Mouse (Mus musculus): ENCODE measurements around the gene Dlgap1.
"Not testable (repeated sequence)": the region's sequence is repeated elsewhere in the genome, so short reads cannot be mapped to it uniquely, and the experiment has no call there.

The Dlgap1 gene

DNA sequence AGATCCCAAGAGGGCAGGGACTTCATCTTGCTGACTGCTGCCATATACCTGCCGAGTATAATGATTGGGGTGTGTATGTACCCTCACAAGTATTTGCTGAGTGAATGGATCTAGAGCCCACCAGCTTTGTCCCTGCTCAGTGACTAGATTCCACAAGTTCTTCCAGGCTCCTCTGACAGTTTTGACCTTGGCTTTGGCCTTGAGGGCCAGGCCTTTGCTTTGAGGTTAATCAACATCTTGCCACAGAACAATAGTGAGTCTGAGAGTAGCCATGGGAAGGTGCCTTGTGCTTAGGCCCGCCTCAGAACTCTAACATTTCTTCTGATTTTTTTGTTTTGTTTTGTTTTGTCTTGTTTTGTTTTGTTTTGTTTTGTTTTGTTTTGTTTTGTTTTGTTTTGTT is 837.7 kb downstream of the Dlgap1 start:
- no peak for DNase-seq (ENCODE audit: low spot score in 2 of 2)

DNA sequence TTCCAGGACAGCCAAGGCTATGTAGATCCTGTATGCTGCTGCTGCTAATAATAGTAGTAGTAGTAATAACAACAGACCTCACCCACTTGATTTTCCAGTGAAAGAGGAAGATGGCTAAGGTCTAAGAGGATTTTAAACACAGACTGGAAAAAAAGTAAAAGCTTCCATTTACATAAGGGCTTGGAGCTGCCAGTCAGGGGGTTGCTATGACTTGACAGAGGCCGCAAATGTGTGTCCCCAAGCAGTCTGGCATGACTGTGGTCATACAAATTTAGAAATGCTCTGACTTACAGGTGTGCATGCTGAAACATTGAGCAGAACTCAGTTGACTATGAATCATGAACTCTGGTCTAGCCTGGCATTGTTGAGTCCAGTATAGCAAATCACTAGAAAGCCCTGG is 839.0 kb downstream of the Dlgap1 start:
- no peak for DNase-seq (ENCODE audit: low spot score in 2 of 2)

DNA sequence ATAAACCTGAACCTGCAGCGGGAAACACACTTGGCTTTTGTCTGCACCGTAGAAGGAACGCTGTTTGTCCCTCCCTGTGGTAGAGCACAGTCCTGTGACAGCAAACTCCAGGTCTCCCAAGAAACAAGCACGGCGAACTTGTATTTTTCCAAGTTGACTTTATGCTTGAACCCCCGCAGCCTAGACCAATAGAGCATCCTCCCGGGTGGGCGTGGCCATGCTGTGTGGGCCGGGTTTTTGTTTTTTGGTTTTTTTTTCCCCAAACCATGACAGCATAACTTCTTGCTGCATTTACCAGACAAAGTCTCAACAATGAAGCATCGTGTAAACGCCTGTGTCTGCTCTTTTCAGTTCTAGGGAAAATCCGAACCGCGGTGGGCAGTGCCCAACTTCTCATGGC is 840.0 kb downstream of the Dlgap1 start:
- no peak for DNase-seq (ENCODE audit: low spot score in 2 of 2)

DNA sequence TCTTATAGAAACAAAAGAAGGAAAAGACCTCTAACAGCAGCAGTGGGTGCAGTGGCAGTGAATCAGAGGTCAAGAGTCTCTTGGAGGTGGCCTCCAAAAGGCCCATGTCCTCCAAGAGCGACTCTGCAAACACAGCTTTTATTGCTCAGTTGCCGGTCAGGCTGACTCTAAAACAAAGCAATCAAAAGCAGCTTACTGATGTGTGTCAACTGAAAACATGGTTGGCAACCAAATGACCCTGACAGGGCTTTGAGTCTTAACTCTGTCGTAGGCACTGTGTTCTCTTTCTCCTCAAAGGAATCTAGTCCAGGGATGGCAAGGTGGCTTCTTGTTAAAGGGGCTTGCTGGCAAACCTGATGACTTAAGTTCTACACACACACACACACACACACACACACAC is 840.9 kb downstream of the Dlgap1 start:
- DNase-seq (ENCODE audit: low spot score in 2 of 2) = no peak

DNA sequence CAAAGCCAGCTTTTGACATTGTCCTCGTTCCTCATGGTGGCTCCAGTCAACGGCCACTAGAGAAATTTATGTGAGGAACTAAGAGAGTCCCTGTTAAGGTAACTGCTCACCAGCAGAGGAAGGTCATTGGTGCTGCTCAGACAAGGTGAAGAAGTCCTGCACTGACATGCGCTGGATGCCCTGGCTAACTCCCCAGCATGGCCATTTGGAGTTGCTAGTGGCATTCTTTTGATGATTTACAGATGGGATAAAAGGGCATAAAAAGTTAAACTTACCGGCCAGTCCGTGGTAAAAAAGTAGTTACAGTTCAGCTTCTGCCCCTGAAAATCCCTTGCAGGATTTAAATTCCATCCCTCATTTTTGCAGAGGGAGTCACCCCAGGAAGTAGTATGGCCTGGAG is 841.9 kb downstream of the Dlgap1 start:
- DNase-seq (ENCODE audit: low spot score in 2 of 2) = no peak

DNA sequence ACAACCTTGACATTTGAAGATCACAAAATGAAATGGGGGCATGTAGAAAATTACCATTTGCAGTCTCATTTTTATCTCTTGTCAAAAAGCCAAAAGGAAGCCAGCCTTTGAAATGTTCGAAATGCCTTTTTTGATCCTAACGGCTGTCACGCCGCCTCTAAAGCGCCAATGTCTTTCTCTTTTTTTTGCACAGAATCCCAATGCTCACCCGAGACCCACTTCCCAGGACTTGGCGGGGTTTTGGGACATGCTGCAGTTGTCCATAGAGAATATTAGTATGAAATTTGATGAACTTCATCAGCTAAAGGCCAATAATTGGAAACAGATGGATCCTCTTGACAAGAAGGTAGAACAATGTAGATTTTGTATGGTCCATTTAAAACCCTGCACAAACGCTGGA is 846.1 kb downstream of the Dlgap1 start:
- no peak for DNase-seq (ENCODE audit: low spot score in 2 of 2)

DNA sequence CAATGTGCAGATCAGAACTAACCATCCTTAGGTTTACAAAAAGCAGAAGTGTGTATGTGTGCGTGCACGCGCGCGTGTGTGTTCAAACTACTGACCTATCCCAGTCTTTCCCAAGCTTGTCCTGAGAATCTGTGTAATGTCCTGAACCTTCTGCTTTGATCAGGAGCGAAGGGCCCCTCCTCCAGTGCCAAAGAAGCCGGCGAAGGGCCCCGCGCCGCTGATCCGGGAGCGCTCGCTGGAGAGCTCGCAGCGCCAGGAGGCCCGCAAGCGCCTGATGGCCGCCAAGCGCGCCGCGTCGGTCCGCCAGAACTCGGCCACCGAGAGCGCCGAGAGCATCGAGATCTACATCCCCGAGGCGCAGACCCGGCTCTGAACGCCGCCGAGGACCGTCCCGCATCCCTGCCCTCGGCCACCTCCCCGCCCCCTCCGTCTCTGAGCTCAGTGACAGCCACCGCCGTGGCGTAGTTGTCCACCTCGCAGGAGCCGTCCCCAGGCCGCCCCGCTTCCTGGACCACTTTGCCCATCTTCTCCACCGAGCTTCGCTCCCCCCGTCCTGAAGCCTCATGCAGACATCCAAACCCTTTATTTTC is 849.1 kb downstream of the Dlgap1 start:
- no peak for DNase-seq (ENCODE audit: low spot score in 2 of 2)

DNA sequence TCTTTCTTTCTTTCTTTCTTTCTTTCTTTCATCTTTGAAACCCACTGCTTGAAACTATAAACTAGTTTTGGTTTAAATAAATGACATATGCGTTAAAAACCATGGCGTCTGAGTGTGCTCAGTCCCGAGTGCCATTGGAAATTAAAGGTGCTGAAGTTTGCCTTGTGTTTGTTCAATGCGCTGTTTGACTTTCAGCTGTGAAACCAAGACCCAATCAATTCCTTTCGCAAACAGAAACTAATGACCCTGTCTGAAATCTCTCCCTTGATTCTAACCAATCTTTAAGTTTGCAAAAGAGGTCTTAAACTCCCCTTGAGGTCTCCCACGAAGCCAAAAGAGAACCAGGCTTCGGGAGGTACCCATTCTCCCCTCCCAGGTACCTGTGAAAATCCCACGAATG is 854.2 kb downstream of the Dlgap1 start:
- DNase-seq (ENCODE audit: low spot score in 2 of 2) = no peak

DNA sequence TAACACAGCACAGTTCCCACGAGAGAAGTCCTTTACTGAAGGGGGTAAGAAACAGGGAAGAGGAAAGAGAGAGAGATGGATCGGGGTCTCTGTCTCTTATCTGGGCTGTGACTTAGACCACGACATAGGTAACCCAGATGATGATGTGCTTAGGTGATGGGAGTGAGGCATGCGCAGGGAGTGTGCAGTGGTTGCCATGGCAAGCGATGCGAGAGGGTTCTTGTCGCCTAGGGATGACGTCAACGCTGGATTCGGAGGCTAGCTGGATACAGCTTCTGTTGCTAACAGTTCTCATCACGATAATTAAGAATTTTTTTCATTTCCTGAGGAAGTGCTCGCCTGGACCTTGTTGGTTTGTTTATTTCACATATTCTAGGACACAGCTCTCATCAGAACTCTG is 857.4 kb downstream of the Dlgap1 start:
- no peak for DNase-seq (ENCODE audit: low spot score in 2 of 2)

DNA sequence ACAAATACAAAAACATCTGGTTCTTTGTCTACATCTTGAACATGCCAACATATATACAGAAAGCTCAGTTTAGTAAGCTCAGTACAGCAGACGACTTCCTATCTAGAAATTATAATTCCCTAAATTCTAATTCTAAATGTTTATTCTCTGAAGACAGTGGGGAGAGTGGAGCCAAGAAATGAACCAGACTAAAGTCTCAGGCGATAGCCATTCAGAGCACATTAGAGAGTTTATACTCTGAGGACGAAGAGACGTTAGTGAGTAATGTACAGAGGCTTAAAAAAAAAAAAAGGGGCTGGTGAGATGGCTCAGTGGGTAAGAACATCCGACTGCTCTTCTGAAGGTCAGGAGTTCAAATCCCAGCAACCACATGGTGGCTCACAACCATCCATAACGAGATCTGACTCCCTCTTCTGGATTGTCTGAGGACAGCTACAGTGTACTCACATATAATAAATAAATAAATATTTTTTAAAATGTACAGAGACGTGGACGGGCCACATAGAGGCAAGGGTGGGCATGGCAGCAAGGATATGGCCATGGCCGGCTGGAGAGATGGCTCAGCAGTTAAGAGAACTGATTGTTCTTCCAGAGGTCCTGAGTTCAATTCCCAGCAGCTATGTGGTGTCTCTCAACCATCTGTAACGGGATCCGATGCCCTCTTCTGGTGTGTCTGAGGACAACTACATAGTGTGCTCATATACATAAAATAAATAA is 858.7 kb downstream of the Dlgap1 start:
- not testable (repeated sequence) for DNase-seq (ENCODE audit: low spot score in 2 of 2)

DNA sequence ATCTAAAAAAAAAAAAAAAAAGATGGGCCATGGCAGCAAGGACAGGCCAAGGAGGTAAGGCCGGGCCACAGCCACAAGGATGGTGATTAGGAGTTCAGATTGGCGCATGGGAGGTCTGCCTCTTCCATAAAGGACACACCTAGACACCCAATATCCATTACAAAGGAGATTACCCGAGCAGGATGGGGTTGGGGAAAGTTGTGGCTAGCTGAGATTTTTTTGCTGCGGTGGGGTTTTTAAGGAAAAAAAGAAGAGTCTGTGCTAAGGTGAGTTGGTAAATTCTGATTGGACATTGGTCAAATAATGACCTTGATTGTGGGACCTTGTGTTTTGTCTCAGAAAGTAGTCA is 859.3 kb downstream of the Dlgap1 start:
- no peak for DNase-seq (ENCODE audit: low spot score in 2 of 2)

DNA sequence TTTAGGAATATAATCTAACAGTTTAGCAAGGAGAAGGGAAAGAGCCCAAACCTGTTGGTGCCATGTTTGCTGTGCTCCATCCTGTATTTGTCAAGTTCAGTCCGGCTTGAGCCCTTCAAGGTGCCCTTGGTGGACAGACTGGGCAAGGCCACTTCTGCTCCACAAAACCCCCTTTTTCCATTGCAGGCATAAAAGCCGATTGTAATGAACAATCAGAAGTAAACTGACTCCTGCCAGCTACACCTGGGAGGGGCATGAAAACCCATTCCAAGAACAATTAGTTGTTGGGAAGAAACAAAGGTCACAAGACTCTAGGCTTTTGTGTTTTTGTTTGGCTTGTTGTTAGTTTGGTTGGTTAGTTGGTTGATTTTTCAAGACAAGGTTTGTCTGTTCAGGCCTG is 859.7 kb downstream of the Dlgap1 start:
- no peak for DNase-seq (ENCODE audit: low spot score in 2 of 2)

DNA sequence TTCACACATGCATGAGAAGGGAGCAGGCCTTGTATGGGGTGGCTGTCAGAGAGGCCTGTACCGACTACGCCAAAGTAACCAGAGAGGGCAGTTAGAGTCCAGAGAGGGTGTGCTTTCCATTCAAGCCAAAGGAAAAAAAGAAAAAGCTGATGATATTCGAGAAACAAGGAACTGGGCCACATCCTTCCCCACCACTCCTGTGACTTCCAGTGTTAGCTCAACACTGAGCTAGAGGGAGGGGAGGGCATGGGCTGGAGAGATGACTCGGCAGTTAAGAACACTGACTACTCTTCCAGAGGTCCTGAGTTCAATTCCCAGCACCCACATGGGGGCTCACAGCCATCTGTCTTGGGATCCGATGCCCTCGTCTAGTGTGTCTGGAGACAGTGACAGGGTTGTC is 860.3 kb downstream of the Dlgap1 start:
- DNase-seq (ENCODE audit: low spot score in 2 of 2) = no peak

DNA sequence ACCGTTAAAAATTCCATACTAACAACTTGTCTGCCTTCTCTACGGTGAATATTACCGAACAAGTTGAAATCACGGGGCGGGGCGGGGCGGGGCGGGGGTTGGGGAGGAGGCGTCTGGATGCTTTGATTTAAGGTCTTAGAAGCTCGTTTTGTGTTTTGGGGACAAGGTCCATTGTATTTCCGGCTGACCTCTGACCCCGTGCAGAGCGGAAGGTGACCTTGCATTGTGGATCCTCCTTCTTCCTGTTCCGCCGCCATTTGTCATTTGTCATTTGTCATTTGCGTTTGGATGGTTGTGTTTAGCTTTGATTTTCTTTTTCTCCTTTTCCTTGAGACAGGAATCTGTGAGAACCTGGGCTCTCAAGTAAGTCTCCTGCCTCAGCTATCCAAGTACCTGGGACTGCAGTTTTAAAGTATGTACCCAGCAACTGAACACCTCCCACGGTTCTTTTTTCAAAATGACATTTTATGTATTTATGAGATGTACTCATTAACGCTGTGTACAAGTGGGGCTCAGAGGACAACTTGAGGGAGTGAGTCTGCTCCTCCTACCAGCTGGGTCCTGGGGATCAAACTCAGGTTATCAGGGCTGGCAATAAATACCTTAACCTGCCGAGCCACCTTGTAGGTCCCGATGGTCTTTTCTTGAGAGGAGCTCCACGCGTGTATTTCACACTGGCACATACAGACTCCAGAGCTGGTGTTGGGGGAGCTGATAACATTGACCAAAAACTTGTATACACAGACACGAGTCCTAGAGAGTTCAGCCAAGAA is 861.3 kb downstream of the Dlgap1 start:
- DNase-seq (ENCODE audit: low spot score in 2 of 2) = no peak

DNA sequence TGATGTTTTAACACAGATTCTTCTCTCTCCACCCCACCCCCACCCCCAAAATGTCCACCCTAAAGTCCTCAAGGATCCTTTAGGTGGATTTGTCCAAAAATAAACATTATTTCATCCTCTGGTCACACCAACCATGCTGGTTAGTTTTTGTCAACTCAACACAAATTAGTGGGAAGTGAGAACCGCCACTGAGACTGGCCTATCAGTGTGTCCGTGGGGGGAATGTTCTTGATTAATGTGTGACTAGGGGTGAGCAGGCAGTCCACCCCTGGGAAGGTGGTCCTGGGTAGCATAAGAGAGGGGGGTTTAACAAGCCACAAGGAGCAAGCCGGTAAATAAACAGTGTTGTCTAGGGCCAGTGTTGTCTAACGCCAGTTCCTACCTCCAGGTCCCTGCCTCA is 862.7 kb downstream of the Dlgap1 start:
- DNase-seq (ENCODE audit: low spot score in 2 of 2) = no peak

DNA sequence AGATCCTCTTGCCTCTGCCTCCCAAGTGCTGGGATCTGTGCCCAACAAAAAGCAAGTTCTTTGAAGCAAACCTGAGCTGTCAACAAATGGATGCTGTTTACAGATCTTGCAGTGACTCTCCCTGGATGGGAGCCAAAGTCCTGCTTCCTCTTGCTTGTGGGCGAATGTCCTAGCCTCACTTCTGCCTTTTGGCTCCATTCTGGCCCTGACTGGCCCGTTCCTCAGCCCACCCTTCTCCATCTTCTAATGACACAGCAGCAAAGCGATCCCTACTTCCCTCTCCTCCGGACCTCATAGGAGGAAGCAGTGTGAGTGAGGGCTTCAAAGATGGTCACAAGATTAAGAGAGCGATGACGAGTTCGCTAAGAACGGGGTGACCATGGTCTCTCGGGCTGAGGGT is 863.7 kb downstream of the Dlgap1 start:
- DNase-seq (ENCODE audit: low spot score in 2 of 2) = no peak

DNA sequence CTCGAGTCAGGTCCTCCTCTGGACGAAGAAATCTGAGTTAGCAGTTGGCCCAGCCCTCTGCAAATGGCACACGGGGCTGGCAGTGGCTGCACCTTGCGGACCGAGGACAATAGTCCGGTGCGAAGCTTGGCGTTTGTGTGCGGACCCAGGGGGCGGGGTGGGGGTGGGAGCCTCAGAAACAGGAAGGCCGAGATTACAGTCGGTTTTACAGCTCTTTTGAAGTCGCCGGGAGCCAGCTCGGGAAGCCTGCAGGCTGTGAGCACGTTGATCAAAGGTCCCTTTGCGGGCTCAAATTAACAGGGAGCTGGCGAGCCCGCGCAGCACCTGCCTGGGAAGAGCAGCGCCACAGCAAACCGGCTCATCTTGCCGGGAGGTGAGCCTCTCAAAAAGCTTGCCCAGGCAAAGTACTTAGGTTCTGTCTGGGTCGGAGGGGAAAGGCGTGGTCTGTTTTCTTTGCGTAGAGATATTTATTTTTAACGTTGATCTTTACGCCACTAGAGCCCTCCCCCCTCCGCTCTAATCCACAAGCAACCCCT is 865.6 kb downstream of the Dlgap1 start:
- no peak for DNase-seq (ENCODE audit: low spot score in 2 of 2)

DNA sequence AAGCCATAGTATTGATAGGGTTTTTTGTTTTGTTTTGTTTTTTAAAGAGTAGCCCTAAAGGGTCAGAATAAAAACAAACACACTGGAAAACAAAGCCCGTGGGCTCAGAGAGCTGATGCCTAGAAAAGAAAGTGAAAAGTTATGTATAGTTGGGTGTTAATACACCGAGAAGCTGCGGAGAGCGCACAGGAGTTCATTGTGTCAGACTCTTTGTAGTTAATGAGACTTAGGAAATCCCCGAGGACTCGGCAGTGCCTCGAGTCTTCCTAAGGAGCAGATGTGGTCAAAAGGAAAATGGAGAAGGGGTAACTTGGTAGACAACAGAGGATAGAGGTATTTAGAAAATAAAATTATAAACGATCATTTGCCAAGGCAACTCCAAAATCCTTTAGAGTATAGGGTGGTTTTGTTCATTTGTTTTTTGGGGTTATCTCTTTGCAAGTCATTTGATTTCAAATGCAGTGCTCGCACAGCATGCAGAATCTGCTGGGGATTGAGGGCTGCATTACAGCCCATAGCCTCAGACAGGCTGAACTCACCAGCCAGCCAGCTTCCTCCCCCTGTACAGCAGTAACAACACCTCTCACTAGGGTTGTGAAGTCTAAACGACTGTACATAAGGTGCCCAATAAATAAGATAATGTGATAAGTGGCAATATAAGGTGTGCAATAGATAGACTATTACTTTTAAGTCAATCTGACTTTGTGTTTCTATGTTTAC is 866.4 kb downstream of the Dlgap1 start:
- DNase-seq (ENCODE audit: low spot score in 2 of 2) = no peak

DNA sequence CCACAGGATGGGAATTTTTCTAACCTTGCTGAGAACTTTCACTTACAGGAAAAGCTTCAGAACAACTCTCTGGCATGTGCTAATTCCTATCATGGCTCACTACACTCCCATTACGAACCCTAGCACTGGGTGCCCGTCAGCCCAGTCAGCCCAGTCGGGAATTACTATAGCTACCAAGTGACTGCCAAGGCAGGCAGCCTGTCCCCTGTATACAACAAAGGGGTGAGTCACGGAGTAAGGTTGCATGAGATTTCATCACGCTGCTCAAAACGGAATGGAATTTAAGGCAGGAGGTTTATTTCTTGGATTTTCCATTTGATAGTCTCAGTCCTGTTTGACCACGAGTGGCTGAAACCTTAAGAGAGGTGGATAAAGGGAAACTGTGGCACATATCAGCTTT is 867.9 kb downstream of the Dlgap1 start:
- DNase-seq (ENCODE audit: low spot score in 2 of 2) = no peak

DNA sequence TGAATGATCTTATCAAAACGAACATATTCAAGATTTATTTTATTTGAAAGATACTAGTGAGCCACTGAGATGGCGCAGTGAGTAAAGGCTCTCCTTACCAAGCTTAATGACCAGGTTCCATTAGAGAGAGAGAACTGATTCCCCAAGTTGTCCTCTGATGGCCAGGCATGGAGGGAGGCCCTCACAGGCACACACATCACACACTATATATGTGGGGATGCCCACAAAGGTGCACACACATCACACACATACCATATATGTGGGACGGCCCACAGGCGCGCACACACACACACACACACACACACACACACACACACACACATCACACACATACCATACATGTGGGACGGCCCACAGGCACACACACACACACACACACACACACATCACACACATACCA is 868.6 kb downstream of the Dlgap1 start:
- DNase-seq (ENCODE audit: low spot score in 2 of 2) = not testable (repeated sequence)

DNA sequence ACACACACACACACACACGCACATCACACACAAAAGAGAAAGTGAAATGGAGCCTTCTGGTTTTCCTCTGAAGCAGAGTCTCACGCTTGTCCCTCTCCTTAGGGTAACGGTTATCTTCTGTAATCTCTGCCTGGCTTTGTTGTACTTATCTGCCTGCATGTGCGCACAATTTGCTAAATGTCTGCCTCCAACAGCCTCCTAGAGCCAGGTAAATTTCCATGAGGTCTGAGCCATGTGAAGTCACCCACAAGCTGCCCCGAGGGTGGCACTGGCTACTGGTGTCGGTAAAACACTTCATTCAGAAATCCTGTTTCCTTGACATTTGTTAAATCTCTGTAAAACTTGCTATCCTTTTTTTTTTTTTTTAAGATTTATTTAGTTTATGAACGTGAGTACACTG is 869.2 kb downstream of the Dlgap1 start:
- DNase-seq (ENCODE audit: low spot score in 2 of 2) = no peak

DNA sequence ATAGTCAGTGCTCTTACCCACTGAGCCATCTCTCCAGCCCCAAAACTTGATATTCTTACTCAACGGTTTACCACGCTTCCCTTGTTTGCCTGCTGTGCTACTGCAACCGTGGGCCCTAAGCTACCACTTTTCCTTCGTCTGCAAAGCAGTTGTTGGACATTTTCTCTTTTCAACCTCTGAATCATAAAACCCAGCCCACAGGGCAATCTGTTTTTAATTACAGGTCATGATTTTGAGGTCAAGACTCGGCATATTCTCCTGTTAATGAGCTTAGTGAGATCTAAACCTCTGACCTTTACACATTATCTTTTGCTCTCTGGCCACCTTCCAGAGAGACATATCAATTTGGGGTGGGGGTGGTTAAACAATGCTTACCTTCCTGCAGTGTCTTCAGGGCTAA is 869.7 kb downstream of the Dlgap1 start:
- DNase-seq (ENCODE audit: low spot score in 2 of 2) = no peak
